Mouse (Mus musculus) limb, embryonic 12.5 days (tissue): ENCODE data around the gene Zfp609. TPM values are rescaled to one million over a fixed set of nuclear protein-coding genes. Genes with fewer than 3 reads are reported as not detected.

Source experiments
- ATAC-seq: fragments of 200-750 bp; cut with Nextera tagmentation; 2 replicates; pipeline ENCODE4 v1.8.0; 2017; ENCODE audit warnings: low read depth, moderate TSS enrichment; ENCODE audit not compliant: insufficient number of reproducible peaks, insufficient read depth, low FRiP score, low TSS enrichment
- H3K27ac ChIP-seq: fragments of 300-500 bp; sonication (generic); 2 replicates; pipeline ENCODE4 v1.5.1; 2016; ENCODE audit warnings: mild to moderate bottlenecking, moderate library complexity
- H3K27me3 ChIP-seq: fragments of 300-500 bp; sonication (generic); 2 replicates; pipeline ENCODE4 v1.6.1; 2016; ENCODE audit warnings: mild to moderate bottlenecking, moderate library complexity
- H3K36me3 ChIP-seq: fragments of 300-500 bp; sonication (generic); 2 replicates; pipeline ENCODE4 v1.6.1; 2016; ENCODE audit warnings: mild to moderate bottlenecking, moderate library complexity
- H3K4me1 ChIP-seq: fragments of 300-500 bp; sonication (generic); replicated peaks from 2 replicates; pipeline ENCODE4 v1.6.1; 2016
- H3K4me2 ChIP-seq: fragments of 300-500 bp; sonication (generic); 2 replicates; pipeline ENCODE4 v1.6.1; 2016; ENCODE audit warnings: mild to moderate bottlenecking, moderate library complexity
- H3K4me3 ChIP-seq: fragments of 300-500 bp; sonication (generic); replicated peaks from 2 replicates; pipeline ENCODE4 v1.5.1; 2016; ENCODE audit warnings: mild to moderate bottlenecking
- H3K9ac ChIP-seq: fragments of 300-500 bp; sonication (generic); replicated peaks from 2 replicates; pipeline ENCODE4 v1.6.1; 2016; ENCODE audit warnings: mild to moderate bottlenecking, moderate library complexity
- H3K9me3 ChIP-seq: fragments of 300-500 bp; sonication (generic); 2 replicates; pipeline ENCODE4 v1.6.1; 2016; ENCODE audit warnings: mild to moderate bottlenecking, moderate library complexity
- WGBS: fragments of 180-500 bp; shearing (Covaris S2); methylation state at CpG from one replicate; pipeline ENCODE4 v1.1.7; 2016; 5-methylcytosine and 5-hydroxymethylcytosine counted together
- polyA plus RNA-seq: library from polyadenylated mRNA; unstranded; fragments of >200 nt; fragmentation: Nextera tagmentation; extraction: Ambion mirVana; gene quantifications from 2 replicates; pipeline ENCODE4 v1.2.1, GENCODE M21; 2016

Gene Zfp609
- polyA plus RNA-seq, 1 experiment from 2014 or later: 9.3 TPM

- Histone ChIP-seq H3K4me3 (no peak overlapping the region), H3K4me2 (no peak overlapping the region), H3K4me1 (peaks cover 19% of the 10 kb centered on the region), H3K27me3 (no peaks in the 10 kb centered on the region), H3K27ac (no peak overlapping the region), H3K36me3 (peaks cover 58% of the 10 kb centered on the region), H3K9ac (no peak overlapping the region), H3K9me3 (no peaks in the 10 kb centered on the region)
- WGBS: 86% methylated on average over 2 of the region's 2 CpGs
- no peak for ATAC-seq
Observed at GRCm38 (mm10) chr9:65684704-65685103, 142.7 kb downstream of the Zfp609 start.

- H3K4me3 ChIP-seq: no peak overlapping the region
- 83% methylated on average over 1 of the region's 1 CpGs for WGBS
- peaks cover 36% of the 10 kb centered on the region for H3K4me1 ChIP-seq
- no peak overlapping the region for H3K4me2 ChIP-seq
- no peaks in the 10 kb centered on the region for H3K27me3 ChIP-seq
- H3K9me3 ChIP-seq: no peaks in the 10 kb centered on the region
- no peak overlapping the region for H3K9ac ChIP-seq
- peaks cover 48% of the 10 kb centered on the region for H3K36me3 ChIP-seq
- ATAC-seq: no peak
- no peak overlapping the region for H3K27ac ChIP-seq
Observed at GRCm38 (mm10) chr9:65682994-65683393, 144.4 kb downstream of the Zfp609 start.

GRCm38 (mm10) chr9:65682183-65682582, 145.2 kb downstream of the Zfp609 start:
- no peak overlapping the region for H3K27ac ChIP-seq
- no peaks in the 10 kb centered on the region for H3K9me3 ChIP-seq
- no peak overlapping the region for H3K4me3 ChIP-seq
- peaks cover 40% of the 10 kb centered on the region for H3K36me3 ChIP-seq
- H3K9ac ChIP-seq: no peak overlapping the region
- no peaks in the 10 kb centered on the region for H3K27me3 ChIP-seq
- no peak for ATAC-seq
- H3K4me1 ChIP-seq: peaks cover 45% of the 10 kb centered on the region
- 88% methylated on average over 3 of the region's 3 CpGs for WGBS
- no peak overlapping the region for H3K4me2 ChIP-seq

- Histone ChIP-seq H3K4me3 (no peak overlapping the region), H3K9ac (no peak overlapping the region), H3K27me3 (no peaks in the 10 kb centered on the region), H3K4me1 (peaks cover 46% of the 10 kb centered on the region), H3K4me2 (no peak overlapping the region), H3K9me3 (no peaks in the 10 kb centered on the region), H3K27ac (no peak overlapping the region; the same call in 1 of the 2 replicates), H3K36me3 (peaks cover 34% of the 10 kb centered on the region)
- 96% methylated on average over 2 of the region's 2 CpGs for WGBS
- ATAC-seq: no peak
Observed at GRCm38 (mm10) chr9:65681634-65681940, 145.8 kb downstream of the Zfp609 start.

GRCm38 (mm10) chr9:65680938-65681633, 146.3 kb downstream of the Zfp609 start:
- Histone ChIP-seq H3K27ac (no peak overlapping the region; the same call in 1 of the 2 replicates), H3K27me3 (no peaks in the 10 kb centered on the region), H3K9me3 (no peaks in the 10 kb centered on the region), H3K4me2 (no peak overlapping the region), H3K9ac (no peak overlapping the region), H3K36me3 (peaks cover 29% of the 10 kb centered on the region), H3K4me3 (no peak overlapping the region), H3K4me1 (peaks cover 46% of the 10 kb centered on the region)
- ATAC-seq: no peak
- 93% methylated on average over 4 of the region's 4 CpGs for WGBS

- Histone ChIP-seq H3K4me3 (peak overlapping the region; percentile 77), H3K36me3 (peaks cover 13% of the 10 kb centered on the region; the same call in 1 of the 2 replicates), H3K9me3 (no peaks in the 10 kb centered on the region), H3K4me2 (peak overlapping the region; percentile 90), H3K27me3 (no peaks in the 10 kb centered on the region), H3K27ac (peak overlapping the region; percentile 90), H3K4me1 (peaks cover 46% of the 10 kb centered on the region), H3K9ac (peak overlapping the region; percentile 32)
- peak; percentile 67 for ATAC-seq
- WGBS: 6% methylated on average over 5 of the region's 5 CpGs
Observed at GRCm38 (mm10) chr9:65679181-65679761, 148.1 kb downstream of the Zfp609 start.

GRCm38 (mm10) chr9:65677119-65677462, 150.3 kb downstream of the Zfp609 start:
- H3K27ac ChIP-seq: peak overlapping the region; percentile 77
- H3K9me3 ChIP-seq: no peaks in the 10 kb centered on the region
- peaks cover 5% of the 10 kb centered on the region; the same call in 1 of the 2 replicates for H3K36me3 ChIP-seq
- peak overlapping the region; percentile 77 for H3K4me3 ChIP-seq
- 1% methylated on average over 3 of the region's 3 CpGs for WGBS
- no peak for ATAC-seq
- H3K27me3 ChIP-seq: no peaks in the 10 kb centered on the region
- H3K4me2 ChIP-seq: peak overlapping the region; percentile 90
- H3K9ac ChIP-seq: peak overlapping the region; percentile 89
- H3K4me1 ChIP-seq: peaks cover 45% of the 10 kb centered on the region

GRCm38 (mm10) chr9:65676358-65677118, 150.8 kb downstream of the Zfp609 start:
- Histone ChIP-seq H3K9ac (peak overlapping the region; percentile 89), H3K4me3 (peak overlapping the region; percentile 77), H3K27ac (peak overlapping the region; percentile 77), H3K9me3 (no peaks in the 10 kb centered on the region), H3K36me3 (0 out of 2 replicates have a peak, but pooled peaks cover 2% of the 10 kb centered on the region), H3K4me1 (peaks cover 41% of the 10 kb centered on the region), H3K27me3 (no peaks in the 10 kb centered on the region), H3K4me2 (peak overlapping the region; percentile 90)
- ATAC-seq: peak; percentile 84
- under 1% methylated on average over 42 of the region's 51 CpGs for WGBS

- Histone ChIP-seq H3K9me3 (no peaks in the 10 kb centered on the region), H3K27ac (peak overlapping the region; percentile 77; the same call in 1 of the 2 replicates), H3K4me3 (peak overlapping the region; percentile 77), H3K36me3 (no peaks in the 10 kb centered on the region), H3K4me1 (peaks cover 42% of the 10 kb centered on the region), H3K27me3 (no peaks in the 10 kb centered on the region), H3K4me2 (peak overlapping the region; percentile 90), H3K9ac (peak overlapping the region; percentile 89)
- WGBS: 59% methylated on average over 8 of the region's 8 CpGs
- ATAC-seq: peak; percentile 49; the same call in 1 of the 2 replicates
Observed at GRCm38 (mm10) chr9:65675461-65676357, 151.7 kb downstream of the Zfp609 start.

GRCm38 (mm10) chr9:65672996-65673395, 154.4 kb downstream of the Zfp609 start:
- Histone ChIP-seq H3K27me3 (no peaks in the 10 kb centered on the region), H3K36me3 (no peaks in the 10 kb centered on the region), H3K27ac (peak overlapping the region; percentile 32), H3K9me3 (no peaks in the 10 kb centered on the region), H3K4me3 (no peak overlapping the region), H3K9ac (no peak overlapping the region), H3K4me1 (peaks cover 15% of the 10 kb centered on the region), H3K4me2 (no peak overlapping the region)
- WGBS: 75% methylated on average over 11 of the region's 11 CpGs
- ATAC-seq: no peak
